Mouse (Mus musculus): ENCODE results near the gene Spaca7. TPM values are rescaled to one million over a fixed set of nuclear protein-coding genes. Genes with fewer than 3 reads are reported as not detected.
A peak's percentile ranks its signal among the peaks of the same experiment; 100 is the strongest.
"Not testable (repeated sequence)": the region's sequence is repeated elsewhere in the genome, so short reads cannot be mapped to it uniquely, and the experiment has no call there.

Spaca7 gene
- total RNA-seq, 2 experiments from 2014 or later = not detected

DNA sequence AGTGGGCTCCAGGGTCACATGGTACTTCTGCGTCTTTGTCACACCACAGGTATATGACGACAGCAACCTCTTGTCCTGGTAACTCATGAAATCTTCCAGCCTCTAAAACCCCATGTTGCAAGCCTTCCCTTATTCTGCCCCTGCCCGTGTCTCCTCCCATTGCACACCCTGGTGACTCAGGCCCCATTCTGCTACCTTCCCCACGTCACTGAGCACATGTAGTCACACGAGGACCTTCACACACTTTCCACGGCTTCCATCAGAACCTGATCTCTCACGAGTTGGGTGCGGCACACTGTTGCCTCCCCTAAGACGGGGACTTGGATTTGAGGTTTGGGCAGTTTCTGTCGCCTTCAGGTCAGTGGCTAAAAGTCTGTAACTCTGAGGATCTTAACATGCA lies 36.0 kb downstream of the Spaca7 start:
- ATAC-seq (ENCODE audit: poor library complexity, severe bottlenecking) = no peak; the same call in 1 of the 2 replicates

DNA sequence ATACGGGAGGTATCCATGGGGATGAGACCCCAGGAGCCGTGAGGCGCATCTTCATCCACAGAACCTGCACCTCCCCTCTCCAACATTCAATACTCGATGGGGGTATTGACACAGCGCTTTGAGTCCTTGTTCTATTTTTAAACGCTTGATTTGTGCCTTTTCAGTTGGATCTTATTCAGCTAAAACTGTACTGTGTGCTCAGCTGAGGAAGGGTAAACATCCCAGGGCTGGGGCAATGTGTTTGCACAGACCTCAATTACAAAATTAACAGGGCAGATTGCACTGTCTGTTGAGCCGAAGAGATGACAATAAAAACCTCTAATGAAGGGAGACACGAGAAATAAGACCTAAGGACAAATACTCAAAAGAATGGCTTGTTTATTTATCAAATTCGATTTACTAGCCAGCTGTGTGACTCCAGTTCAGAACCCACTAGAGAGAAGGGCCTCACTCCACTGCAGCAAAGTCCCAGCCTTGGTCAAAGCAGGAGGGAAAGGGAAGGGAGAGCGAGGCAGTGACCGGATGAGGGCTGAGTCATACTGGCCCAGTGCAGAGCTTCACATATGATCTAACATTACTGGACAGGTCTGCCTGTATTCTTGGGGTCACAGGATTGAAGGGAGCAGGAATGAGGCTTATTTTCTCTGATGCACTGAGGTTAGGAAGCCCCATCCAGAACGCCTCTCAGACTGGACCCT lies 37.1 kb downstream of the Spaca7 start:
- no peak for ATAC-seq (ENCODE audit: poor library complexity, severe bottlenecking)

DNA sequence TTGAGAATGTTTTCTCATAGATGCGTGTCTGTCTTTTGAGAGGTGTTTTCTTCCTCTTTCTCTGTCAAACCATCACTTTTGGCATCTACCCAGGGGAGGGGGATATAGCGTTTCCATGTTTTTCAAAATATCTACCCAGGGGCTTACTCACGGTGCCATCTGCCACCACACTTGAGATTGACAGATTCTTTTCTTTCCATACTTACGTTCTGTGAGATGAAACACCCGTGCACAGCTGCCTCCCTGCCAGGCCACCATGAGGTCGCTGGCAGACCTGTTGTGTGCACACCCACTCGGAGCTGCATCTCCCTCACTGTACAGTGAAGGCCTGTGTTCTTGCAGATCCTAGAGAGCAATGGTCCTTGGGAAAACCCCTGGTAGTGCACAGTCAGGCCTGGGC lies 40.4 kb downstream of the Spaca7 start:
- ATAC-seq (ENCODE audit: poor library complexity, severe bottlenecking) = no peak

DNA sequence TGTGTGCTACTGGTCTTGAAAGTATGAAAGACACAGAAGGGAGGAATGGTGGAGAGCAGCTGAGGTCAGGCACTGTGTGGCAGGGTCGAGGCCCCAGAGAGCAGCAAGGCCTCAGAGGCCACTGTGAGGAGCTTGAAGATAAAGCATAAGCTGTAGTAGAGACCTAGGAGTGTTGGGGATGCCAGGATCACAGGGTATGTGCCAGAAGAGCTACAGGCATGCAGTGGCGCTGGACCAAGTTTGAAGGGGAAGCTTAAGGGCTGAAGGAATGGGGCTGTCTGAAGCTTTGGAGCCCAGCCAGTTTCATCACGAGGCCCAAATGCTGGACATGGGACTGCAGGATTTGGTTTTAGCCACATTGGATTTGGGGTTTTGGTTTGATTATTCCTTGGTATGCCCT lies 44.5 kb downstream of the Spaca7 start:
- not testable (repeated sequence) for ATAC-seq (ENCODE audit: poor library complexity, severe bottlenecking)

DNA sequence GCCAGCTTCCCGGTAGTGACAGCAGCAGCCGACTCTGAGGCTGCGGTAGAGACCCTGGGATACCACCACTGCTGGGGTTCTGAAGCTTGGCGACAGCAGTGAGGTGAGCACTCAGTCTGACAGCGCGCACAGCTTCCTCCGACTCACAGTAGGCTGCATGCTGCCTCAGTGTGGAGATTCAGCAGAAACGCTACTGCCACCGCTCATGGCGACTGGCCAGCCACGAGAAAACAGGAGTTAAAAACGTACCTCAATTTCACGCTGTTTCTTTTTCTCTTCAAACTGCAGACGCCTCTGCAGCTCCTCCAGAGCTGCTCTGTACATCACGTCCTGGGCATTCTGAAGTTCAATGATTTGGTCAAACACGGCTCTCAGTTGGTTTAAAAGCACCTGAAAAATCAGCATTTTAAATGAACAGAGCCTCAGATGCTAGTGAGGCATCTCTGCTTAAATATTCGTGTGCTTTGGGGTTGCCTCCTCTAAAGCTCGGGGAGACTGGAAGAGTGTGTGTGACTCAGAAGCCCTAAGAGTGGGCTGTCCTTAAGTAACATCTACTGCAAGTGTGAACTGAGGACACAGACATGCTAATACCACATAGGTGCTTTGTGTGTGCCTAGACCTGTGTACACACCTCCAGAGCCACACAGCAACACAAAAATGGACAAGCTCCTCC lies 48.9 kb downstream of the Spaca7 start:
- no peak for ATAC-seq (ENCODE audit: poor library complexity, severe bottlenecking)

DNA sequence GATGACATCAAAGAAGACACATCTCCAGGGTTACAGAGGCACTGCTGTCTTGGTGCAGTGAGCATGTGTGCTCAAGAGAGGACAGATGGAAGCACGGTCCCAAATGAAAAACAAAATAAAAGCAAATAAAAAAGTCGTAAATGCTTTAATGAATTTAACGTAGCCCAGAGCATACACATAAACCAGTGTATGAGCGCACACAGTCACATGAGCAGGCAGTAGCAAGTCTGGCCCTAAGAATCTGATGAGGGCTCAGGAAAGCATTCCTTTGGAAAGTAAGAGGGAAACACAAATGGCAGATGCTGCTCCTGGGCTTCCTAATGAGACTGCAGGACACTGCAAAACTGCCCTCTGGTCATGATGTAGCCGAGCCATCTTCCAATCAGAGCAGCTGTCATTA lies 53.1 kb downstream of the Spaca7 start:
- no peak for ATAC-seq (ENCODE audit: poor library complexity, severe bottlenecking)

DNA sequence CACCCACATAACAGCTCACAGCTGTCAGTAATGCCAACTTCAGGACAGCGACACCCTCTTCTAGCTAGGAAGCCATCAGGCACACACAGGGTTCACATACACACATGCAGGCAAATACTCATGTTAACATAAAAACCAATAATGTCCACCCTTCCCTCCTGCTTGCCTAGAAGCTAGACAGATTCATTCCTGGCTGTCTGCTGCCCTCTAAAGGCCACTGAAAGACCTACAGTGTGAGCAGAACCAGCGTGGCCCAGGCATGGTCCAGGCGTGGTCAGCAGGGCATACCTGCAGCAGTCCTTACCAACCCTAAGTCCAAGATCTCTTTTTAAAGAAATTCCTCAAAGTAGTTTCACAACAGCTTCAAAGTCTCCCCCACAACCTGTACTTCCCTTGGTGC lies 56.2 kb downstream of the Spaca7 start:
- ATAC-seq (ENCODE audit: poor library complexity, severe bottlenecking) = peak; percentile 60; the same call in 1 of the 2 replicates

DNA sequence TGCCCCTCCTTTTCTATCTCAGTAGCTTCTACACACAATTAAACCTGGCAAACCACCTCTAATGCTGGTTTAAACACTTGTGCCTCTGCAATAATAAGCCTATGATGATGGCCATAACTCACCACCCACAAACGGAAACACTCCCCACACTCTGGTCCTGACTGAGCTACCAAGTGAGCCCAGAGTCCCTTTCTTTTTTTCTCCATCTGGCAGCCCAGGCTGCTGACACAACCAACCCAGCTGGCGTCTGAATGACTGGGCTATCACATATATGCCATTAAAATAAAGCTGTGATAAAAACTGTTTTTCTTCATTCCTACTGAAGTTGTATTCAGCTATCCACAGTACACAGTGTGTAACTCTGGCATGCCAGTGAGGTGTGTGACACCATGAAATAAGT lies 62.5 kb downstream of the Spaca7 start:
- no peak for ATAC-seq (ENCODE audit: poor library complexity, severe bottlenecking)

DNA sequence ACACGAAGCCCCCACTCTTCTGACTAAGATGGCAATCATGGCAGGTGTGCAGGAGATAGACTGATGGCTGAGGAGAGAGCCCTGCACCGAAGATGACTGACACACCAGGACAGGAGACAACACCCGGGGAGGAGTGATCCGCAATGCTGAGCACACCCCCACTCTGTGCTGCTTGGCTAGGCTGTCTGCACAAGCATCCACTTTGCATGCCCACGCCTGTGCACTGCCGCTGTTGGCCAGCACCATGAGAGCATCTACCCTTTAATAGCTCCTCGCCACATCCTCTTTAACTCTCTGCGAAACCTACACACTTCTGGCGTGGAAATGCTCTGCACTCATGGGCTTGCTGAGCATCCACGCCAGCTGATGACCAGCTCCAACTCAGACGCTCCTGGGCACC lies 65.6 kb downstream of the Spaca7 start:
- ATAC-seq (ENCODE audit: poor library complexity, severe bottlenecking) = no peak

DNA sequence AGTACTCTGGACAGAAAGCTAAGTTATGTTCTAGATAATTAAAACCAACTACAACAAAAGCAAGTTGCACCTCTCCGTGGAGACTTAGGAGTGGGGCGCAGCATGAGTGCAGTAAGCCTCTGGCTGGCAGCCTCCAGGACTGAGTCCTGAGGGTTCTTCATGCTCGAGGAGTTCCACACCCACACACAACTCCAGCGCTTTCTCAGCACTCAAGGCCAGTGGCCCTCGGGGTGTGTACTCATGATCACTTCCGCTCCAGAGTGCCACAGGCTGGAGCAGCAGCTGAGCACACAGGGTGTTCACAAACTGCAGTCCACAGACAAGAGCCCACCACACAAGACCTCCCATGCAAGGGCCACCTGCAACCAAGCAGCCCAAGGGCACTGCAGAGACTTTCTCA lies 68.7 kb downstream of the Spaca7 start:
- ATAC-seq (ENCODE audit: poor library complexity, severe bottlenecking) = no peak

DNA sequence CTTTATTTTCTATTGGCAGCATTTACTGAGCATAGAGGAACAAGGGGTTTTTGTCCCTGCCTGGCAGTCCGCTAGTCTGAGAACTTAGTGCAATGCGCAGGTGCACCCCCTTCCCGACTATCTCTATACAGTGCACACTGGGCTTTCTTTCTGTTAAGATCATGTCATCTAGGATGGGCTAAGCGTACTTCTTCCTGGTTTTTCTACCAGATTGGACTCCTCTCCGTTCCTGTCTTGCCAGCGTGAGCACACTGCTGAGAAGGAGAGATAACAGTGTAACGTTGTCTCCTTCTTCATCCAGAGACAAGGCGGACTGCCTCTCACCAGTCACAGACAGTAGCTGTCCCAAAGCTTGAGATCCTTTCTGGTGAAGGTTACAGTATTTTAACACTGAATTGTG lies 71.5 kb downstream of the Spaca7 start:
- no peak for ATAC-seq (ENCODE audit: poor library complexity, severe bottlenecking)

DNA sequence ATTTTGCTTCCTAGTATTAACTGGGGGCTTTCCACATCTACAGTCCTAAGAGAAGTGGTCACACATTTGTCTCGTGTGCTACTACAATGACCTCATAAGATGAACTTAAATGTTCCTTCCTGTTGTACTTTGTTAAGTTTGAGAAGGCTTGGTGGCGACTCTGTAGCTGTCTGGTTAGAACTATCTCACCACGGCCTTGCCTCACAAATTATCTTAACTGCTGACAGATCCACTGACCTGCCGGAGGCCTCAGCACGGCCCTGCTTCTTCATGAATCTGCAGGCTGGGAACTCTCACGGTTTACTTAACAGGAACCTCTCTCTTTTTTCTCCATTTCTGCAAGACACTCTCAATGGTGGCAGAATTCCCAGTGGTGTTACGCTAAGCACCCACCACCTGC lies 72.1 kb downstream of the Spaca7 start:
- ATAC-seq (ENCODE audit: poor library complexity, severe bottlenecking) = no peak

DNA sequence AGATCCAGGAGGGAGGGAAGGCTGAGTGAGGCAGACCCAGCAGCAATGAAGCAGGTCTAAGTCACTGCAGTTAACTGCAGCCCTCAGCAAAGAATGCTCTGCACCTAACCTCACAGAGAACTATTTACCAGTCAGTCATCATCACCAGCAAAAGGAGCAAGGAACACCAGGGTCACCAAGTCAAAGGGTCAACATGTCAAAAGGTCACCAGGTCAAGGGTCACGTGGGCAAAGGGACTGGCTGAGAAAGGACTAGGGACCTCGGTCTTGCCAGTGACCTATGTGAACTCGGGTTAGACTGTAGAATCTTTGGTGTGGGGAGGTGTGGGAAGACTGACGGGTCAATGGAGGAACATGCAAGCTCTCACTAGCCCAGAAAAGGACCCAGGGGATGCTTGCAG lies 73.7 kb downstream of the Spaca7 start:
- ATAC-seq (ENCODE audit: poor library complexity, severe bottlenecking) = no peak

DNA sequence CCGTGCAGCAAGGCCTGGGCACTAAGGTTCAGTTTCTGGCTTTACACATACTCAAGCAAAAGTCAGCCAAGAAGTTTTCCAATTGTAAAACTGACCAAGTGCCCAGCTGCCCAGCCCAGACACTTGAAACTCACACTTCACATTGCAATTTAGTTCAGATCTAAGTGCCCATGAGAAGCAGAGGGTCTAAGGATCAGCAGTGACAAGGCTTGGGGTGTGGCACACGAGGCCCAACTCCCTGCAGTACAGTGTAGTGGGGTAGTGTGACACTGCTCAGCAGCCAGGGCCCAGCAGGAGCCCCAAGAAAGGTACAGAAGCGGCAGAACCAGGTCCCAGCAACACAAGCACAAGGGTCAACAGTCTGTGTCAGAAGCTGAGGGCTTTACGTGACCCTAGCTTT lies 76.1 kb downstream of the Spaca7 start:
- ATAC-seq (ENCODE audit: poor library complexity, severe bottlenecking) = no peak

Other genes with a start within 250 kb of the Spaca7 start
- gene Sox1, start 177.7 kb upstream of the Spaca7 start, total RNA-seq (2015) = not detected in 2 replicates
- gene Sox1, start 177.7 kb upstream of the Spaca7 start, total RNA-seq (2017) = not detected in 2 replicates
- gene Tubgcp3, start 99.2 kb downstream of the Spaca7 start, total RNA-seq (2015) = 44.2 and 50.4 TPM in 2 replicates
- 34.5 and 37.6 TPM in 2 replicates for gene Tubgcp3, start 99.2 kb downstream of the Spaca7 start, total RNA-seq (2017)
- 30.8 and 32.9 TPM in 2 replicates for gene Atp11a, start 184.0 kb downstream of the Spaca7 start, total RNA-seq (2015)
- gene Atp11a, start 184.0 kb downstream of the Spaca7 start, total RNA-seq (2017) = 29.4 and 29.8 TPM in 2 replicates

All from megakaryocyte, adult 5-6 weeks (primary cell).